Mouse (Mus musculus) cerebellum, adult 2 months (tissue): ENCODE measurements around the gene Cd180.

Experiments used
- CTCF ChIP-seq: fragments of 200-500 bp; IDR thresholded peaks from 2 replicates; pipeline ENCODE4 v1.5.1; 2011; ENCODE audit warnings: low read depth, mild to moderate bottlenecking, control low read depth, low read length, moderate library complexity, borderline replicate concordance; ENCODE audit not compliant: insufficient read depth
- POLR2A ChIP-seq: fragments of 200-500 bp; IDR thresholded peaks from 2 replicates; pipeline ENCODE4 v1.6.1; 2011; ENCODE audit warnings: low read length, control low read depth, borderline replicate concordance; ENCODE audit not compliant: insufficient read depth

- TF ChIP-seq CTCF (no peak), POLR2A (no peak)
These were observed 93.4 kb downstream of the Cd180 start for GRCm38 (mm10) chr13:102786666-102787230.
